Mouse (Mus musculus) liver, embryonic 14.5 days (tissue): ENCODE measurements at regions not wholly inside any gene's neighbourhood (a gene's known extent, or its start where the extent isn't known, plus 50 kb on each side); places are given as distances from the start of the nearest gene placed in this dataset.

Experiments
- CTCF ChIP-seq: IDR thresholded peaks from 2 replicates; pipeline ENCODE4 v1.5.1; 2016; ENCODE audit warnings: antibody characterized with exemption, low read depth, control low read depth
- EP300 ChIP-seq: IDR thresholded peaks from 2 replicates; pipeline ENCODE4 v1.6.1; 2016; ENCODE audit warnings: antibody characterized with exemption, low read depth

GRCm38 (mm10) chr8:126661511-126662142 lies 67.8 kb upstream of the Irf2bp2 start:
- TF ChIP-seq CTCF (no peak), EP300 (no peak)
